Mouse (Mus musculus): ENCODE data around the gene Brms1.
A peak's percentile ranks its signal among the peaks of the same experiment; 100 is the strongest.
"Not testable (repeated sequence)": the region's sequence is repeated elsewhere in the genome, so short reads cannot be mapped to it uniquely, and the experiment has no call there.

The Brms1 gene

GRCm38 (mm10) chr19:5067040-5067799, 26.1 kb downstream of the Brms1 start:
- no peak for DNase-seq

GRCm38 (mm10) chr19:5067867-5068569, 26.9 kb downstream of the Brms1 start, which contains the start of gene Cd248:
Cd248 (plus strand) TSS chr19:5068078.
- DNase-seq, result peak; percentile 70

GRCm38 (mm10) chr19:5068570-5069234, 27.5 kb downstream of the Brms1 start:
- DNase-seq, result no peak

GRCm38 (mm10) chr19:5069486-5069885, 28.3 kb downstream of the Brms1 start:
- DNase-seq, result no peak

GRCm38 (mm10) chr19:5069978-5070377, 28.8 kb downstream of the Brms1 start:
- no peak for DNase-seq

GRCm38 (mm10) chr19:5071077-5071476, 29.9 kb downstream of the Brms1 start:
- no peak for DNase-seq

- DNase-seq, result peak; percentile 80
Observed at GRCm38 (mm10) chr19:5071545-5072369, 30.6 kb downstream of the Brms1 start.

GRCm38 (mm10) chr19:5072389-5073019, 31.4 kb downstream of the Brms1 start:
- DNase-seq, result no peak

- DNase-seq, result peak; percentile 77
Observed at GRCm38 (mm10) chr19:5073028-5073427, 31.9 kb downstream of the Brms1 start.

- no peak for DNase-seq
Observed at GRCm38 (mm10) chr19:5073518-5073917, 32.4 kb downstream of the Brms1 start.

- DNase-seq, result no peak
Observed at GRCm38 (mm10) chr19:5079279-5079678, 38.1 kb downstream of the Brms1 start.

GRCm38 (mm10) chr19:5082005-5082404, 40.9 kb downstream of the Brms1 start:
- DNase-seq, result no peak

GRCm38 (mm10) chr19:5082596-5082995, 41.4 kb downstream of the Brms1 start:
- DNase-seq, result no peak

- DNase-seq, result no peak
Observed at GRCm38 (mm10) chr19:5083961-5084833, 43.0 kb downstream of the Brms1 start.

GRCm38 (mm10) chr19:5084834-5085144, 43.6 kb downstream of the Brms1 start:
- DNase-seq, result no peak

- DNase-seq, result no peak
Observed at GRCm38 (mm10) chr19:5085145-5085863, 44.1 kb downstream of the Brms1 start, which contains the start of gene Tmem151a. Tmem151a (minus strand) TSS chr19:5085531.

- DNase-seq, result not testable (repeated sequence)
Observed at GRCm38 (mm10) chr19:5086533-5086932, 45.4 kb downstream of the Brms1 start.

GRCm38 (mm10) chr19:5087884-5088728, 47.0 kb downstream of the Brms1 start, which contains the start of gene Yif1a:
Yif1a (plus strand) TSS chr19:5088538.
- peak; percentile 96 for DNase-seq

GRCm38 (mm10) chr19:5089324-5089723, 48.2 kb downstream of the Brms1 start:
- DNase-seq, result no peak

GRCm38 (mm10) chr19:5092083-5092482, 50.9 kb downstream of the Brms1 start:
- DNase-seq, result no peak

Measured in lung, postnatal 14 days (tissue).